Mouse (Mus musculus): Measurements from ENCODE around the gene Akr1c19. TPM values are rescaled to one million over a fixed set of nuclear protein-coding genes. Genes with fewer than 3 reads are reported as not detected.
"Not testable (repeated sequence)": the region's sequence is repeated elsewhere in the genome, so short reads cannot be mapped to it uniquely, and the experiment has no call there.

The Akr1c19 gene
- polyA plus RNA-seq, 1 experiment from 2014 or later: 1.4 TPM

DNA sequence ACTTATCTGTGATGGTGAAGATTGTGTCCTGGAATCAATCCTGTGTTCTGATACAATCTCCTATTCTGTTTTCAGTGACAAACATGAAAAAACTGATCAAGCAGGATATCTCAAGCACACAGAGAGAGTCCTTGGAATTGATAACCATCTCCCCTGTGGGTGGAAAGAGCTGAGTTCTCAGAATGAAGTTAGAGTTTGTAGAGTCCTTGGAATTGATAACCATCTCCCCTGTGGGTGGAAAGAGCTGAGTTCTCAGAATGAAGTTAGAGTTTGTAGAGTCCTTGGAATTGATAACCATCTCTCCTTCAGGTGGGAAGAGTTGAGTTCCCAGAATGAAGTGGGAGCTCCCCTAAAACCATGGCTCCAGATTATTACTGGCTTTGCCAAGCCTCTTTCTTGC lies 28.4 kb downstream of the Akr1c19 start:
- not testable (repeated sequence) for H3K9ac ChIP-seq (ENCODE audit: low read length); H3K4me2 ChIP-seq (ENCODE audit: low read depth, low read length); H3K4me1 ChIP-seq (ENCODE audit: control insufficient read depth, insufficient read depth, low read length); H3K4me3 ChIP-seq (ENCODE audit: low read length); ATAC-seq (replicated peaks; ENCODE audit: extremely low read depth, insufficient read depth, low FRiP score); H3K36me3 ChIP-seq (ENCODE audit: control insufficient read depth, insufficient read depth); H3K27ac ChIP-seq (ENCODE audit: low read length); H3K27me3 ChIP-seq (ENCODE audit: control insufficient read depth, insufficient read depth, low read length); H3K9me3 ChIP-seq (replicated peaks; ENCODE audit: control insufficient read depth, low read length)

DNA sequence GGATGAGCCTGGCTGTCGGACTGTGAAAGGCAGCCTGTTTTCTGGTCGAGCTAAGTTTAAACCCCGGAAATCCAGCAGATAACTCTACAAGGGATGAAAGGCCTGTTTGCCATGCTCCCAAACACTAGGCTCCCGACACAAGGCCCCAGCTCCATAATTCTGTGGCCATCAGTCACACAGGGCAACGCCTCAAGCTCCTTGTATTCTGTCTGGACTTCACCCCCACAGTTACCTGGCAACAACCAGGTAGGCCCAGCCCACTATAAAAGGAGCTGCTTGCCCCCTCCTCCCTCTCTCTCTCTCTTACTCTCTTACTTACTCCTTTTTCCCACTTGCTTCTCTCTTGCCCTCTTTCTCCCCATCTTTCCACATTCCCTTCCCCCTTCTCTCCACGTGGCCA lies 28.8 kb downstream of the Akr1c19 start:
- 73% methylated on average over 6 of the region's 6 CpGs for WGBS
- ATAC-seq (replicated peaks; ENCODE audit: extremely low read depth, insufficient read depth, low FRiP score): no peak; the same call in 1 of the 2 replicates

GRCm38 (mm10) chr13:4264612-4265011 lies 36.1 kb downstream of the Akr1c19 start:
- Histone ChIP-seq H3K27me3 (ENCODE audit: control insufficient read depth, insufficient read depth, low read length) (no peaks in the 10 kb centered on the region), H3K36me3 (ENCODE audit: control insufficient read depth, insufficient read depth) (no peaks in the 10 kb centered on the region), H3K27ac (ENCODE audit: low read length) (no peak overlapping the region), H3K9ac (ENCODE audit: low read length) (no peak overlapping the region), H3K4me1 (ENCODE audit: control insufficient read depth, insufficient read depth, low read length) (no peaks in the 10 kb centered on the region), H3K4me2 (ENCODE audit: low read depth, low read length) (no peak overlapping the region), H3K9me3 (replicated peaks; ENCODE audit: control insufficient read depth, low read length) (no peaks in the 10 kb centered on the region), H3K4me3 (ENCODE audit: low read length) (no peak overlapping the region)
- 76% methylated on average over 3 of the region's 3 CpGs for WGBS
- no peak for ATAC-seq (replicated peaks; ENCODE audit: extremely low read depth, insufficient read depth, low FRiP score)

More for the DNA sequence above, 28.8 kb downstream of the Akr1c19 start:
- no peak overlapping the region for H3K4me3 ChIP-seq (ENCODE audit: low read length)
- no peaks in the 10 kb centered on the region for H3K36me3 ChIP-seq (ENCODE audit: control insufficient read depth, insufficient read depth)
- no peaks in the 10 kb centered on the region for H3K4me1 ChIP-seq (ENCODE audit: control insufficient read depth, insufficient read depth, low read length)
- no peaks in the 10 kb centered on the region for H3K9me3 ChIP-seq (replicated peaks; ENCODE audit: control insufficient read depth, low read length)
- H3K4me2 ChIP-seq (ENCODE audit: low read depth, low read length): no peak overlapping the region
- H3K27me3 ChIP-seq (ENCODE audit: control insufficient read depth, insufficient read depth, low read length): no peaks in the 10 kb centered on the region
- H3K27ac ChIP-seq (ENCODE audit: low read length): no peak overlapping the region
- no peak overlapping the region for H3K9ac ChIP-seq (ENCODE audit: low read length)

- H3K4me2 ChIP-seq (ENCODE audit: low read depth, low read length): no peak overlapping the region
- H3K36me3 ChIP-seq (ENCODE audit: control insufficient read depth, insufficient read depth): no peaks in the 10 kb centered on the region
- no peaks in the 10 kb centered on the region for H3K4me1 ChIP-seq (ENCODE audit: control insufficient read depth, insufficient read depth, low read length)
- ATAC-seq (replicated peaks; ENCODE audit: extremely low read depth, insufficient read depth, low FRiP score): no peak
- H3K27ac ChIP-seq (ENCODE audit: low read length): no peak overlapping the region
- H3K27me3 ChIP-seq (ENCODE audit: control insufficient read depth, insufficient read depth, low read length): no peaks in the 10 kb centered on the region
- H3K9ac ChIP-seq (ENCODE audit: low read length): no peak overlapping the region
- H3K4me3 ChIP-seq (ENCODE audit: low read length): no peak overlapping the region
- H3K9me3 ChIP-seq (replicated peaks; ENCODE audit: control insufficient read depth, low read length): no peaks in the 10 kb centered on the region
- WGBS: 88% methylated on average over 2 of the region's 2 CpGs
These were observed 36.5 kb downstream of the Akr1c19 start for GRCm38 (mm10) chr13:4265047-4265446.

GRCm38 (mm10) chr13:4265455-4265854 lies 37.0 kb downstream of the Akr1c19 start:
- H3K36me3 ChIP-seq (ENCODE audit: control insufficient read depth, insufficient read depth); H3K9ac ChIP-seq (ENCODE audit: low read length); H3K27me3 ChIP-seq (ENCODE audit: control insufficient read depth, insufficient read depth, low read length); ATAC-seq (replicated peaks; ENCODE audit: extremely low read depth, insufficient read depth, low FRiP score); H3K27ac ChIP-seq (ENCODE audit: low read length); H3K4me3 ChIP-seq (ENCODE audit: low read length); H3K9me3 ChIP-seq (replicated peaks; ENCODE audit: control insufficient read depth, low read length); H3K4me2 ChIP-seq (ENCODE audit: low read depth, low read length); H3K4me1 ChIP-seq (ENCODE audit: control insufficient read depth, insufficient read depth, low read length): not testable (repeated sequence)
- WGBS: 84% methylated on average over 2 of the region's 2 CpGs

DNA sequence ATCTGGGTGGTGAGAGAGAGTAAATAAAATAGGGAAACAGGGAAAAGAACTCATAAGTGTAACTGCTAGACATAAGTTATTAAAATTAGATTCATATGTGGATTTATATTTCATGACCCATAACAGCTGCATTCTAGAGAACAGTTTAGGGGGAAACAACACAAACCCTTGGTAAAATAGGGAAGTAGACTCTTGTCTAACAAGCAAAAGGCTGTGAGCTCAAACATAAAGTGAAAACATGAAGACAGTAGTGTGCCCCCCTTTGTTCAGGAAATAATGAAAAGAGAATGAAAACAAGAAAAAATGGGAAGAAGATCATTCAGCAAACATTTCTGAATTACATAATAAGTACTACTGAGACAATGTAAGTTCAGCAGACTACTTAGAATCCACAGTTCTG lies 42.4 kb downstream of the Akr1c19 start:
- Histone ChIP-seq H3K27ac (ENCODE audit: low read length) (no peak overlapping the region), H3K4me1 (ENCODE audit: control insufficient read depth, insufficient read depth, low read length) (no peaks in the 10 kb centered on the region), H3K27me3 (ENCODE audit: control insufficient read depth, insufficient read depth, low read length) (no peaks in the 10 kb centered on the region), H3K9ac (ENCODE audit: low read length) (no peak overlapping the region), H3K9me3 (replicated peaks; ENCODE audit: control insufficient read depth, low read length) (no peaks in the 10 kb centered on the region), H3K4me3 (ENCODE audit: low read length) (no peak overlapping the region), H3K4me2 (ENCODE audit: low read depth, low read length) (no peak overlapping the region), H3K36me3 (ENCODE audit: control insufficient read depth, insufficient read depth) (no peaks in the 10 kb centered on the region)
- ATAC-seq (replicated peaks; ENCODE audit: extremely low read depth, insufficient read depth, low FRiP score): no peak

- Histone ChIP-seq H3K4me2 (ENCODE audit: low read depth, low read length) (no peak overlapping the region), H3K9me3 (replicated peaks; ENCODE audit: control insufficient read depth, low read length) (no peaks in the 10 kb centered on the region), H3K27ac (ENCODE audit: low read length) (no peak overlapping the region), H3K27me3 (ENCODE audit: control insufficient read depth, insufficient read depth, low read length) (no peaks in the 10 kb centered on the region), H3K36me3 (ENCODE audit: control insufficient read depth, insufficient read depth) (no peaks in the 10 kb centered on the region), H3K4me3 (ENCODE audit: low read length) (no peak overlapping the region), H3K9ac (ENCODE audit: low read length) (no peak overlapping the region), H3K4me1 (ENCODE audit: control insufficient read depth, insufficient read depth, low read length) (no peaks in the 10 kb centered on the region)
- 68% methylated on average over 2 of the region's 2 CpGs for WGBS
- ATAC-seq (replicated peaks; ENCODE audit: extremely low read depth, insufficient read depth, low FRiP score): no peak
These were observed 49.0 kb downstream of the Akr1c19 start for GRCm38 (mm10) chr13:4277526-4277925.

GRCm38 (mm10) chr13:4279284-4279683 lies 50.8 kb downstream of the Akr1c19 start, which contains the start of gene Akr1c12:
TSS of gene Akr1c12 (minus strand) at chr13:4279433.
- Histone ChIP-seq H3K9ac (ENCODE audit: low read length) (no peak within 1 kb of the TSS), H3K27me3 (ENCODE audit: control insufficient read depth, insufficient read depth, low read length) (no peaks in the 10 kb centered on the region), H3K4me2 (ENCODE audit: low read depth, low read length) (no peak within 1 kb of the TSS), H3K9me3 (replicated peaks; ENCODE audit: control insufficient read depth, low read length) (no peaks in the 10 kb centered on the region), H3K36me3 (ENCODE audit: control insufficient read depth, insufficient read depth) (no peaks in the 10 kb centered on the region), H3K4me3 (ENCODE audit: low read length) (no peak within 1 kb of the TSS), H3K4me1 (ENCODE audit: control insufficient read depth, insufficient read depth, low read length) (no peaks in the 10 kb centered on the region), H3K27ac (ENCODE audit: low read length) (no peak within 1 kb of the TSS)
- WGBS: 55% methylated on average over 4 of the region's 4 CpGs
- ATAC-seq (replicated peaks; ENCODE audit: extremely low read depth, insufficient read depth, low FRiP score): no peak

DNA sequence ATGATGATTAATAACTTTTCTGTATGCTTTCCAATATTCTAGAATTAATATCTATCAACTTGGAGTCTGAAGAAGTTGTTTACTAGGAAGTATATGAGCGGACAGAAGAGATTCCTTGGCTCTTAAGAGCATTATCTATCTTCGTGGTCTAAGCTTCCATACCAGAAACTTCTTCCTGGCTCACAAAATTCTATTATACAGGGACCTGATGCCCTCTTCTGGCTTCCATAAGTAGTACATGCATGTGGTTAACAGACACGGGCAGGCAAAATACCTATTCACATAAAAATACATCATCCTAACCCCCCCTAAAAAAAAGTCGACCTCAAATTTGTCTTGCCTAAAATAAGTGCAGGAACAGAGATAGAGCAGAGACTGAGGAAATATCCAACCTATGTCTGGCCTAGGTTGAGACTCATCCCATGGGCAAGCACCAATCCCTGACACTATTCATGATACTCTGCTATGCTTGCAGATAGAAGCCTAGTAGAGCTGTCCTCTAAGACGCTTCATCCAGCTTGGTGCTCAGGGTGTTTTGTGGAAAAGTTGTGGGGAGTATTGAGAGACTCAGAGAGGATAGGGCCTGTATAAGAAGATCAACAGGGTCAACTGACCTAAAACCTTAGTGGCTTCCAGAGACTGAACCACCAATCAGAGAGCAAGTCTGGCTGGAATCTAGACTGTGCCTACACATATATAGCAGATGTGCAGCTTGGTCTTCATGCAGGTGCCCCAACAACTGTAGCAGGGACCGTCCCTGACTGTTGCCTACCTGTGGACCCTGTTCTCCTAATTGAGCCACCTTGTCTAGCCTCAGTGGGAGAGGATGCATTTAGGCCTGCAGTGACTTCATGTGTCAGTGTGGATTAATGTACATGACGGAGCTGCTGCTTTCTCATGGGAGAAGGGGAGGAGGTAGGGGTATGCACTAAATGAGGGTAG lies 53.2 kb downstream of the Akr1c19 start:
- WGBS: 25% methylated on average over 7 of the region's 7 CpGs
- H3K27me3 ChIP-seq (ENCODE audit: control insufficient read depth, insufficient read depth, low read length): no peaks in the 10 kb centered on the region
- no peak for ATAC-seq (replicated peaks; ENCODE audit: extremely low read depth, insufficient read depth, low FRiP score)

More for the DNA sequence above, 53.2 kb downstream of the Akr1c19 start:
- no peak overlapping the region for H3K4me3 ChIP-seq (ENCODE audit: low read length)
- H3K27ac ChIP-seq (ENCODE audit: low read length): no peak overlapping the region
- H3K9me3 ChIP-seq (replicated peaks; ENCODE audit: control insufficient read depth, low read length): no peaks in the 10 kb centered on the region
- no peak overlapping the region for H3K4me2 ChIP-seq (ENCODE audit: low read depth, low read length)
- no peaks in the 10 kb centered on the region for H3K4me1 ChIP-seq (ENCODE audit: control insufficient read depth, insufficient read depth, low read length)
- no peaks in the 10 kb centered on the region for H3K36me3 ChIP-seq (ENCODE audit: control insufficient read depth, insufficient read depth)
- no peak overlapping the region for H3K9ac ChIP-seq (ENCODE audit: low read length)

All from heart, embryonic 16.5 days (tissue).